Mouse (Mus musculus): ENCODE measurements around the gene Trf.

DNA sequence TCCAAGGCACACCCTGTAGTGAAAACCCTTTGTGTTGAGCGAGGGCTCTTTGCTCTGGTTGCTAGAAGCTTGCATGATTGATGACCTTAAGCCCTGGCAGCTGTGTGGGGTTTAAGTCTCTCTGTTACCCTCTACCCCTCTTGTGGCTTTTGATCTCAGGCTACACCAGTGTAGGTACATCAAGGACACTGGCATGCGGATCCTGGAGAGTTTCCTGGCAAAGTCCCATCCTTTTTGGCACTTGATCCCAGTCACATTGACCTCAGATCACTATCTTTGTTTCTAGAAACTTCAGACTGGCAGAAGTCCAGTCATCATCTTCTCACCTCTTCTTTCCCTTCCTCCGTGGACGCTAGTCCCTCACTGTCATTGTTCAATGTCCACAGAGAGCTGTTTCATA is 18.4 kb upstream of the Trf start:
- no peak for TF ChIP-seq HCFC1 (IDR thresholded peaks at IDR 0.05; ENCODE audit: borderline replicate concordance, insufficient read depth, low read length)
- TF ChIP-seq CHD2 (IDR thresholded peaks at IDR 0.05; ENCODE audit: low read depth, low read length), result no peak
- TF ChIP-seq ZC3H11A (IDR thresholded peaks at IDR 0.05; ENCODE audit: borderline replicate concordance, low read depth, low read length), result no peak
- no peak for TF ChIP-seq ZNF384 (IDR thresholded peaks at IDR 0.05; ENCODE audit: low read depth, low read length)
